Mouse (Mus musculus) embryonic facial prominence, embryonic 15.5 days (tissue): ENCODE measurements around the gene Ttc21b. TPM values are rescaled to one million over a fixed set of nuclear protein-coding genes. Genes with fewer than 3 reads are reported as not detected.

ENCODE experiments used
- ATAC-seq: fragments of 200-750 bp; cut with Nextera tagmentation; 2 replicates; pipeline ENCODE4 v1.8.0; 2017; ENCODE audit warnings: low read depth, moderate TSS enrichment; ENCODE audit not compliant: insufficient number of reproducible peaks, low FRiP score, low TSS enrichment
- H3K27ac ChIP-seq: fragments of 300-500 bp; sonication (generic); replicated peaks from 2 replicates; pipeline ENCODE4 v1.5.1; 2015; ENCODE audit warnings: mild to moderate bottlenecking, inconsistent platforms
- H3K27me3 ChIP-seq: fragments of 300-500 bp; sonication (generic); 2 replicates; pipeline ENCODE4 v1.6.1; 2015; ENCODE audit warnings: inconsistent platforms
- H3K36me3 ChIP-seq: fragments of 300-500 bp; sonication (generic); 2 replicates; pipeline ENCODE4 v1.6.1; 2015; ENCODE audit warnings: mild to moderate bottlenecking, inconsistent platforms
- H3K4me1 ChIP-seq: fragments of 300-500 bp; sonication (generic); 2 replicates; pipeline ENCODE4 v1.6.1; 2015; ENCODE audit warnings: inconsistent platforms
- H3K4me2 ChIP-seq: fragments of 300-500 bp; sonication (generic); replicated peaks from 2 replicates; pipeline ENCODE4 v1.6.1; 2015; ENCODE audit warnings: mild to moderate bottlenecking, inconsistent platforms
- H3K4me3 ChIP-seq: fragments of 300-500 bp; sonication (generic); replicated peaks from 2 replicates; pipeline ENCODE4 v1.5.1; 2015; ENCODE audit warnings: mild to moderate bottlenecking, inconsistent platforms
- H3K9ac ChIP-seq: fragments of 300-500 bp; sonication (generic); 2 replicates; pipeline ENCODE4 v1.6.1; 2015; ENCODE audit warnings: inconsistent platforms
- H3K9me3 ChIP-seq: fragments of 300-500 bp; sonication (generic); replicated peaks from 2 replicates; pipeline ENCODE4 v1.6.1; 2016; ENCODE audit warnings: inconsistent platforms
- WGBS: fragments of 180-500 bp; shearing (Covaris S2); methylation state at CpG from one replicate; pipeline ENCODE4 v1.1.7; 2015; 5-methylcytosine and 5-hydroxymethylcytosine counted together
- polyA plus RNA-seq: library from polyadenylated mRNA; unstranded; fragments of >200 nt; fragmentation: Nextera tagmentation; extraction: Ambion mirVana; gene quantifications from 2 replicates; pipeline ENCODE4 v1.2.1, GENCODE M21; 2015

The Ttc21b gene
- 9.3 and 10.3 TPM in 2 replicates for polyA plus RNA-seq

- Histone ChIP-seq H3K9ac (peak within 1 kb of the TSS; percentile 63), H3K36me3 (no peaks in the 10 kb centered on the region; the same call in none of the 2 replicates), H3K27me3 (no peaks in the 10 kb centered on the region), H3K9me3 (no peaks in the 10 kb centered on the region), H3K4me1 (peaks cover 7% of the 10 kb centered on the region; the same call in 1 of the 2 replicates), H3K4me3 (peak within 1 kb of the TSS; percentile 91), H3K27ac (peak within 1 kb of the TSS; percentile 80), H3K4me2 (peak within 1 kb of the TSS; percentile 60)
- WGBS: under 1% methylated on average over 56 of the region's 56 CpGs
- ATAC-seq: peak; percentile 98
Observed at GRCm38 (mm10) chr2:66256220-66257131, at the start of gene Ttc21b. TSS of gene Ttc21b (minus strand) at chr2:66256617.

GRCm38 (mm10) chr2:66272551-66272950, 16.1 kb upstream of the Ttc21b start:
- no peak overlapping the region for H3K4me3 ChIP-seq
- H3K4me1 ChIP-seq: no peaks in the 10 kb centered on the region
- H3K27me3 ChIP-seq: no peaks in the 10 kb centered on the region
- no peak overlapping the region for H3K27ac ChIP-seq
- H3K4me2 ChIP-seq: no peak overlapping the region
- no peaks in the 10 kb centered on the region for H3K36me3 ChIP-seq
- no peak overlapping the region for H3K9ac ChIP-seq
- ATAC-seq: no peak
- H3K9me3 ChIP-seq: no peaks in the 10 kb centered on the region
- WGBS: 78% methylated on average over 3 of the region's 3 CpGs

GRCm38 (mm10) chr2:66244013-66244412, 12.4 kb downstream of the Ttc21b start:
- no peak for ATAC-seq
- no peaks in the 10 kb centered on the region for H3K9me3 ChIP-seq
- 75% methylated on average over 1 of the region's 1 CpGs for WGBS
- no peaks in the 10 kb centered on the region for H3K4me1 ChIP-seq
- no peak overlapping the region for H3K4me3 ChIP-seq
- no peak overlapping the region for H3K27ac ChIP-seq
- H3K36me3 ChIP-seq: peaks cover 17% of the 10 kb centered on the region
- H3K9ac ChIP-seq: no peak overlapping the region
- no peak overlapping the region for H3K4me2 ChIP-seq
- no peaks in the 10 kb centered on the region for H3K27me3 ChIP-seq

GRCm38 (mm10) chr2:66240334-66240733, 16.1 kb downstream of the Ttc21b start:
- no peaks in the 10 kb centered on the region for H3K4me1 ChIP-seq
- H3K4me3 ChIP-seq: no peak overlapping the region
- no peak overlapping the region for H3K27ac ChIP-seq
- H3K36me3 ChIP-seq: peaks cover 15% of the 10 kb centered on the region
- H3K27me3 ChIP-seq: no peaks in the 10 kb centered on the region
- H3K9me3 ChIP-seq: no peaks in the 10 kb centered on the region
- 87% methylated on average over 1 of the region's 1 CpGs for WGBS
- no peak for ATAC-seq
- no peak overlapping the region for H3K4me2 ChIP-seq
- H3K9ac ChIP-seq: no peak overlapping the region

- Histone ChIP-seq H3K4me2 (no peak overlapping the region), H3K4me3 (no peak overlapping the region), H3K36me3 (peaks cover 15% of the 10 kb centered on the region), H3K4me1 (no peaks in the 10 kb centered on the region), H3K27ac (no peak overlapping the region), H3K9ac (no peak overlapping the region), H3K27me3 (no peaks in the 10 kb centered on the region), H3K9me3 (no peaks in the 10 kb centered on the region)
- 85% methylated on average over 5 of the region's 5 CpGs for WGBS
- no peak for ATAC-seq
Observed at GRCm38 (mm10) chr2:66238886-66239285, 17.5 kb downstream of the Ttc21b start.

GRCm38 (mm10) chr2:66220954-66221353, 35.5 kb downstream of the Ttc21b start:
- no peaks in the 10 kb centered on the region for H3K27me3 ChIP-seq
- H3K4me2 ChIP-seq: no peak overlapping the region
- H3K4me3 ChIP-seq: no peak overlapping the region
- peaks cover 14% of the 10 kb centered on the region; the same call in 1 of the 2 replicates for H3K36me3 ChIP-seq
- H3K27ac ChIP-seq: no peak overlapping the region
- H3K4me1 ChIP-seq: no peaks in the 10 kb centered on the region
- no peaks in the 10 kb centered on the region for H3K9me3 ChIP-seq
- no peak for ATAC-seq
- 92% methylated on average over 7 of the region's 7 CpGs for WGBS
- no peak overlapping the region for H3K9ac ChIP-seq

GRCm38 (mm10) chr2:66209875-66210274, 46.5 kb downstream of the Ttc21b start:
- Histone ChIP-seq H3K27ac (no peak overlapping the region), H3K27me3 (no peaks in the 10 kb centered on the region), H3K4me3 (no peak overlapping the region), H3K9me3 (no peaks in the 10 kb centered on the region), H3K4me1 (no peaks in the 10 kb centered on the region), H3K4me2 (no peak overlapping the region), H3K9ac (no peak overlapping the region), H3K36me3 (peaks cover 22% of the 10 kb centered on the region)
- WGBS: 75% methylated on average over 10 of the region's 10 CpGs
- ATAC-seq: no peak

- Histone ChIP-seq H3K4me3 (no peak overlapping the region), H3K36me3 (peaks cover 19% of the 10 kb centered on the region), H3K4me2 (no peak overlapping the region), H3K4me1 (no peaks in the 10 kb centered on the region), H3K9me3 (no peaks in the 10 kb centered on the region), H3K9ac (no peak overlapping the region), H3K27me3 (no peaks in the 10 kb centered on the region), H3K27ac (no peak overlapping the region)
- 95% methylated on average over 13 of the region's 13 CpGs for WGBS
- no peak for ATAC-seq
Observed at GRCm38 (mm10) chr2:66209353-66209752, 47.1 kb downstream of the Ttc21b start.

GRCm38 (mm10) chr2:66206796-66207195, 49.6 kb downstream of the Ttc21b start:
- H3K27ac ChIP-seq: no peak overlapping the region
- WGBS: 84% methylated on average over 2 of the region's 2 CpGs
- no peaks in the 10 kb centered on the region for H3K9me3 ChIP-seq
- H3K4me2 ChIP-seq: no peak overlapping the region
- no peaks in the 10 kb centered on the region for H3K4me1 ChIP-seq
- H3K36me3 ChIP-seq: peaks cover 25% of the 10 kb centered on the region
- no peak overlapping the region for H3K4me3 ChIP-seq
- H3K27me3 ChIP-seq: no peaks in the 10 kb centered on the region
- no peak overlapping the region for H3K9ac ChIP-seq
- no peak for ATAC-seq

GRCm38 (mm10) chr2:66204218-66204617, 52.2 kb downstream of the Ttc21b start:
- Histone ChIP-seq H3K36me3 (peaks cover 32% of the 10 kb centered on the region), H3K27ac (no peak overlapping the region), H3K4me1 (no peaks in the 10 kb centered on the region), H3K4me2 (no peak overlapping the region), H3K4me3 (no peak overlapping the region), H3K9ac (no peak overlapping the region), H3K27me3 (no peaks in the 10 kb centered on the region), H3K9me3 (no peaks in the 10 kb centered on the region)
- WGBS: 90% methylated on average over 2 of the region's 2 CpGs
- no peak for ATAC-seq

- Histone ChIP-seq H3K9ac (no peak overlapping the region), H3K4me3 (no peak overlapping the region), H3K9me3 (no peaks in the 10 kb centered on the region), H3K4me2 (no peak overlapping the region), H3K27ac (no peak overlapping the region), H3K27me3 (no peaks in the 10 kb centered on the region), H3K36me3 (peaks cover 20% of the 10 kb centered on the region; the same call in 1 of the 2 replicates), H3K4me1 (no peaks in the 10 kb centered on the region)
- 27% methylated on average over 3 of the region's 3 CpGs for WGBS
- ATAC-seq: no peak
Observed at GRCm38 (mm10) chr2:66200195-66200594, 56.2 kb downstream of the Ttc21b start.
